Mouse (Mus musculus) ES-Bruce4 (cell line): Measurements from ENCODE around the gene Hist1h4i.

ENCODE experiments used
- CTCF ChIP-seq: IDR thresholded peaks from one replicate; pipeline ENCODE4 v1.8.1; 2011; ENCODE audit warnings: low read depth, low read length
- EP300 ChIP-seq: IDR thresholded peaks from 2 replicates; pipeline ENCODE4 v1.6.1; 2011; ENCODE audit warnings: low read depth, low read length; ENCODE audit not compliant: insufficient read depth

DNA sequence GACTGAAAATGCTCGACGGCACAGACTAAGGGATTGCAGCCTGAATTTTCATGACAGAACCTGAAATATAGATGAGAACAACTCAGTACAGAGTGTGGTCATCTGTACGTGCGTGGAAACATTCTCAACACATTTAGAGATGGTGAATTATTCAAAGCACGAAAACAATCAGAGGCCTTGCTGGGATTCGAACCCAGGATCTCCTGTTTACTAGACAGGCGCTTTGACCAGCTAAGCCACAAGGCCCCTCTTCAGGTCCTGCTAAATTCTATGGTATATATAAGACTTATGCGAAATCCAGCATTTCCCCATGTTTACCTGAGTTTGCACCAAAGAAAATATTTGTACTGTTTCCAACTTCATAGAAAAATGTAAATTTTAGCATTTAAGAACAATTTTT lies 11.2 kb downstream of the Hist1h4i start:
- TF ChIP-seq CTCF (no peak), EP300 (no peak)
